Mouse (Mus musculus): Measurements from ENCODE around the gene Agap1. TPM values are rescaled to one million over a fixed set of nuclear protein-coding genes. Genes with fewer than 3 reads are reported as not detected.

The Agap1 gene
- polyA plus RNA-seq, 1 experiment from 2014 or later, result 4.2 TPM

- DNase-seq (ENCODE audit: low spot score) (no peak), ATAC-seq (ENCODE audit: low FRiP score, low TSS enrichment) (no peak)
- Histone ChIP-seq H3K9ac (ENCODE audit: low read length) (no peak overlapping the region), H3K4me1 (replicated peaks; ENCODE audit: control insufficient read depth, insufficient read depth) (no peaks in the 10 kb centered on the region; the same call in 1 of the 2 replicates), H3K27ac (replicated peaks) (no peak overlapping the region), H3K4me3 (ENCODE audit: low read depth, low read length) (no peak overlapping the region), H3K27me3 (ENCODE audit: control insufficient read depth, insufficient read depth, low read length) (peaks cover 40% of the 10 kb centered on the region), H3K36me3 (ENCODE audit: control insufficient read depth, insufficient read depth, low read length) (no peaks in the 10 kb centered on the region), H3K4me2 (replicated peaks; ENCODE audit: low read depth) (no peak overlapping the region), H3K9me3 (ENCODE audit: control insufficient read depth, low read length) (no peaks in the 10 kb centered on the region)
- no peak for TF ChIP-seq EP300 (optimal IDR thresholded peaks at IDR 0.05)
- WGBS, result 10% methylated on average over 21 of the region's 21 CpGs
Observed at GRCm38 (mm10) chr1:89933786-89934185, 479.2 kb downstream of the Agap1 start.

- Histone ChIP-seq H3K4me2 (replicated peaks; ENCODE audit: low read depth) (no peak overlapping the region), H3K4me3 (ENCODE audit: low read depth, low read length) (no peak overlapping the region), H3K27me3 (ENCODE audit: control insufficient read depth, insufficient read depth, low read length) (peaks cover 42% of the 10 kb centered on the region), H3K9me3 (ENCODE audit: control insufficient read depth, low read length) (no peaks in the 10 kb centered on the region), H3K9ac (ENCODE audit: low read length) (no peak overlapping the region), H3K36me3 (ENCODE audit: control insufficient read depth, insufficient read depth, low read length) (no peaks in the 10 kb centered on the region), H3K4me1 (replicated peaks; ENCODE audit: control insufficient read depth, insufficient read depth) (no peaks in the 10 kb centered on the region; the same call in 1 of the 2 replicates), H3K27ac (replicated peaks) (no peak overlapping the region)
- WGBS, result 9% methylated on average over 19 of the region's 19 CpGs
- TF ChIP-seq EP300 (optimal IDR thresholded peaks at IDR 0.05), result no peak
- TF ChIP-seq CTCF (IDR thresholded peaks at IDR 0.05; ENCODE audit: low read depth), result no peak
- no peak for DNase-seq (ENCODE audit: low spot score)
- no peak for ATAC-seq (ENCODE audit: low FRiP score, low TSS enrichment)
Observed at GRCm38 (mm10) chr1:89934316-89935260, 480.0 kb downstream of the Agap1 start.

DNA sequence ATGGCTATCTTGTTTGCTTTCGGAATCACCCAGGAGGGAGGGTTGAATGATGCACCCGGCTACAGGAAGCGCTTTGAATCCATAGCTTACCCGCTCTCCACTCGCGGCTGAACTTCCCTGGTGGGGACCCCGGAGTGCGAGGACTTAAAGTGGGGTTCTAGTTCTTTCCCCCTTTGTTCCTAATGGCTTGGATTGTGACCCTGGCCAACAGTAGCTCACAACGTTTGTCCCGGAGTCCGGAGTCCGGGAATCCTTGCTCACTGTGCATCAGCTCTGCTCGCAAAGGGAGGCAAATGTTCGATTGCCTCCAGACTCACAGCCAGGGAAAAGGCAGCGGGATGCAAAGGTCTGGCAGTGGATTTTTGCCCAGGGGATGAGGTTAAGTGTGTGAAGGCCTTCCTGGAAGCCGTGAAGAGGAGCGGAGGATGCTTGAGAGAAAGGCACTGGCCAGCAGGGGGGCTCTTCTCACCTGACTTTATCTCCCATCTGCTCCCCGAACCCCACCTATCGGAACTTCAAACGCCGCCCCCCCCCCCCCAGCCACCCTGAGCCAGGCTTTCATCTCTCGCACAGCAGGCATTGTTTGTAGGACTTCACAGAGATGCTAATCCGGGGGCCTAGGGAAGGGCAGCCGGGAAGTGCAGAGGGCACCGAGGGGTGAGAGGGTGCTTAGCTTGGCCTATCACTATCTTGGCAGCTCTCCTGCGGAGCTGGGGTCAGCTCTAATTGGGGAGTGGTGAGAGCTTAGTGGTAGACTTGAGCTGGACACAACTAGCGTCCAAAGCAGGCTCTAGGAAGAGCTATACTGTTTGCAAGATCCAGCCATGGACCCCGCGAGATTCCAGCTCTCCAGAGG lies 481.1 kb downstream of the Agap1 start:
- Histone ChIP-seq H3K4me3 (ENCODE audit: low read depth, low read length) (no peak overlapping the region), H3K27ac (replicated peaks) (no peak overlapping the region), H3K27me3 (ENCODE audit: control insufficient read depth, insufficient read depth, low read length) (peaks cover 40% of the 10 kb centered on the region), H3K36me3 (ENCODE audit: control insufficient read depth, insufficient read depth, low read length) (no peaks in the 10 kb centered on the region), H3K4me1 (replicated peaks; ENCODE audit: control insufficient read depth, insufficient read depth) (no peaks in the 10 kb centered on the region; the same call in 1 of the 2 replicates), H3K9me3 (ENCODE audit: control insufficient read depth, low read length) (no peaks in the 10 kb centered on the region), H3K4me2 (replicated peaks; ENCODE audit: low read depth) (no peak overlapping the region), H3K9ac (ENCODE audit: low read length) (no peak overlapping the region)
- DNase-seq (ENCODE audit: low spot score) (no peak), ATAC-seq (ENCODE audit: low FRiP score, low TSS enrichment) (no peak)
- 5% methylated on average over 29 of the region's 29 CpGs for WGBS
- TF ChIP-seq CTCF (IDR thresholded peaks at IDR 0.05; ENCODE audit: low read depth) (no peak), EP300 (optimal IDR thresholded peaks at IDR 0.05) (no peak)

- WGBS, result 33% methylated on average over 16 of the region's 16 CpGs
- DNase-seq (ENCODE audit: low spot score), result no peak
Observed at GRCm38 (mm10) chr1:89938884-89939595, 484.4 kb downstream of the Agap1 start.

DNA sequence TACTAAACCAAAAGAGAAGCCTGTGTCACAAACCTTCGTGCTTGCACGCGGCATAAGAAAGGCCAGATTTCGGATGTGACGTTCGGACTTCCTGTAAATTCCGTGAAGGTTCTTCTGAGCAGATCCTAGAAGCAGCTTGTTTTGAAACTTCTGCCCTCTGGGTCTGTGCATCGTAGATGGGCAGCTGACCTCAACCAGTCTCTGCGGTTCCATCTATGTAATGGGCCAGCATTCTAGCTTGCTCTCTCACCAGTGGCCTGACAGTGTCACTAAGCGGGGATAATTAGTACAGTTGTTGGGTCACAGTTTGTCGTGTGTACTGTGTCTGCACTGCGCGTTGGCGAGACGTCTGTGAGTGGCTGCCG lies 485.0 kb downstream of the Agap1 start:
- peaks cover 20% of the 10 kb centered on the region for H3K27me3 ChIP-seq (ENCODE audit: control insufficient read depth, insufficient read depth, low read length)
- WGBS, result 30% methylated on average over 16 of the region's 16 CpGs
- ATAC-seq (ENCODE audit: low FRiP score, low TSS enrichment), result no peak

More at GRCm38 (mm10) chr1:89938884-89939595, 484.4 kb downstream of the Agap1 start:
- Histone ChIP-seq H3K27ac (replicated peaks) (no peak overlapping the region), H3K27me3 (ENCODE audit: control insufficient read depth, insufficient read depth, low read length) (peaks cover 20% of the 10 kb centered on the region), H3K9me3 (ENCODE audit: control insufficient read depth, low read length) (no peaks in the 10 kb centered on the region), H3K4me1 (replicated peaks; ENCODE audit: control insufficient read depth, insufficient read depth) (0 out of 2 replicates have a peak, but pooled peaks cover 2% of the 10 kb centered on the region), H3K4me3 (ENCODE audit: low read depth, low read length) (no peak overlapping the region), H3K9ac (ENCODE audit: low read length) (no peak overlapping the region), H3K4me2 (replicated peaks; ENCODE audit: low read depth) (no peak overlapping the region), H3K36me3 (ENCODE audit: control insufficient read depth, insufficient read depth, low read length) (no peaks in the 10 kb centered on the region)
- TF ChIP-seq EP300 (optimal IDR thresholded peaks at IDR 0.05), result no peak
- peak; percentile 57 for TF ChIP-seq CTCF (IDR thresholded peaks at IDR 0.05; ENCODE audit: low read depth)
- no peak for ATAC-seq (ENCODE audit: low FRiP score, low TSS enrichment)

More for the DNA sequence above, 485.0 kb downstream of the Agap1 start:
- TF ChIP-seq CTCF (IDR thresholded peaks at IDR 0.05; ENCODE audit: low read depth), result no peak
- no peak for TF ChIP-seq EP300 (optimal IDR thresholded peaks at IDR 0.05)
- DNase-seq (ENCODE audit: low spot score), result no peak
- Histone ChIP-seq H3K27ac (replicated peaks) (no peak overlapping the region), H3K4me2 (replicated peaks; ENCODE audit: low read depth) (no peak overlapping the region), H3K4me1 (replicated peaks; ENCODE audit: control insufficient read depth, insufficient read depth) (0 out of 2 replicates have a peak, but pooled peaks cover 2% of the 10 kb centered on the region), H3K4me3 (ENCODE audit: low read depth, low read length) (no peak overlapping the region), H3K36me3 (ENCODE audit: control insufficient read depth, insufficient read depth, low read length) (no peaks in the 10 kb centered on the region), H3K9ac (ENCODE audit: low read length) (no peak overlapping the region), H3K9me3 (ENCODE audit: control insufficient read depth, low read length) (no peaks in the 10 kb centered on the region)

Measured in stomach, postnatal 0 days (tissue).